24 mouse cellular contexts compared by ENCODE assay signal in genomic region chr8:78571528-78571927, GRCm38 (mm10).
DNase-seq lines count a peak whose midpoint lies in the region; ATAC-seq lines count a peak whose summit lies in the region.
"Had no signal": no experiment of that assay in that cellular context is flagged by ENCODE, and none has a peak within 500 bp of the region (broad histone marks: within the 10 kb centered on the region; RNA-seq: fewer than 3 reads in every experiment).

No protein-coding gene starts in this region.

- no peak overlapping the region for H3K9ac ChIP-seq in hindbrain, embryonic 12.5 days
- no peak overlapping the region for H3K9ac ChIP-seq in limb, embryonic 11.5 days (ENCODE audit: low read length)
- H3K9ac ChIP-seq: heart, embryonic 12.5 days had no signal

- 41% methylated on average over 9 of the region's 9 CpGs for WGBS in hindbrain, embryonic 12.5 days
- 16% methylated on average over 9 of the region's 9 CpGs for WGBS in limb, embryonic 11.5 days

- DNase-seq in embryo, embryonic 10 days (ENCODE audit: low spot score): peak; percentile 50
- no peak for DNase-seq in embryo, embryonic 9.5 days (ENCODE audit: extremely low spot score)
- peak; percentile 23 for DNase-seq in MN1 (ENCODE audit: low spot score)
- peak; percentile 36 for DNase-seq in limb, embryonic 11.5 days (ENCODE audit: low spot score)
- no peak for DNase-seq in cerebellum, adult 9-10 months
- DNase-seq: adrenal gland, adult 8-10 months; cerebellum, adult 11 months; cerebellum, postnatal 25 days; heart, postnatal 14 days; kidney, adult 8-10 months; kidney, postnatal 14 days; lung, adult 2 months; lung, postnatal 4 days; right cerebral cortex, postnatal 4 days; thymus, postnatal 36 days had no signal

- peak; percentile 51; the same call in 1 of the 2 replicates for ATAC-seq in hindbrain, embryonic 12.5 days (ENCODE audit: low FRiP score)
- ATAC-seq in limb, embryonic 11.5 days (ENCODE audit: insufficient number of reproducible peaks, low FRiP score, low TSS enrichment, low read depth): no peak
- no peak for ATAC-seq in erythroblast, adult 5-6 weeks (replicated peaks; ENCODE audit: low FRiP score, poor library complexity, severe bottlenecking)
- ATAC-seq in cerebellum, adult (ENCODE audit: insufficient number of reproducible peaks, low FRiP score, low TSS enrichment): no peak
- ATAC-seq: forebrain, embryonic 14.5 days; inflammation-experienced regulatory T-cells, adult 6 months; Patski had no signal

- H3K27me3 ChIP-seq in hindbrain, embryonic 12.5 days: no peaks in the 10 kb centered on the region
- no peaks in the 10 kb centered on the region for H3K27me3 ChIP-seq in limb, embryonic 11.5 days (ENCODE audit: control insufficient read depth, insufficient read depth, low read length)
- H3K27me3 ChIP-seq: heart, embryonic 12.5 days; Patski had no signal

- peaks cover 13% of the 10 kb centered on the region for H3K4me1 ChIP-seq in hindbrain, embryonic 12.5 days
- peaks cover 9% of the 10 kb centered on the region for H3K4me1 ChIP-seq in limb, embryonic 11.5 days (ENCODE audit: control insufficient read depth, insufficient read depth, low read length)

- H3K9me3 ChIP-seq in hindbrain, embryonic 12.5 days (replicated peaks): no peaks in the 10 kb centered on the region
- H3K9me3 ChIP-seq in limb, embryonic 11.5 days (ENCODE audit: control insufficient read depth, low read length): no peaks in the 10 kb centered on the region
- H3K9me3 ChIP-seq: heart, embryonic 12.5 days had no signal

- H3K4me2 ChIP-seq in hindbrain, embryonic 12.5 days (replicated peaks): no peak overlapping the region
- no peak overlapping the region for H3K4me2 ChIP-seq in limb, embryonic 11.5 days (ENCODE audit: low read depth, severe bottlenecking)
- H3K4me2 ChIP-seq: heart, embryonic 12.5 days; liver, embryonic 11.5 days had no signal

- H3K36me3 ChIP-seq in hindbrain, embryonic 12.5 days: no peaks in the 10 kb centered on the region
- no peaks in the 10 kb centered on the region for H3K36me3 ChIP-seq in limb, embryonic 11.5 days (ENCODE audit: control insufficient read depth, insufficient read depth, low read length)

- no peak overlapping the region for H3K27ac ChIP-seq in hindbrain, embryonic 12.5 days
- no peak overlapping the region for H3K27ac ChIP-seq in limb, embryonic 11.5 days (replicated peaks; ENCODE audit: low read depth, low read length)

- H3K4me3 ChIP-seq in hindbrain, embryonic 12.5 days: no peak overlapping the region
- H3K4me3 ChIP-seq in limb, embryonic 11.5 days (ENCODE audit: low read depth, low read length): no peak overlapping the region
- H3K4me3 ChIP-seq: erythroblast, embryonic 14.5 days; heart, embryonic 12.5 days had no signal

Comparison
In these comparisons a context has a peak if more than half of its experiments do, and no peak if none do; other contexts are left out.
1. DNase-seq: peak in embryo, embryonic 10 days (single experiment), MN1 (single experiment) and limb, embryonic 11.5 days (single experiment); none in embryo, embryonic 9.5 days (single experiment) and cerebellum, adult 9-10 months (single experiment).